Mouse (Mus musculus) naive thymus-derived CD4-positive, alpha-beta T cell, adult 2 months (primary cell): Measurements from ENCODE around the gene Cbfa2t2.
A peak's percentile ranks its signal among the peaks of the same experiment; 100 is the strongest.

Source experiments
- DNase-seq: peaks from one replicate; pipeline ENCODE4 v3.0.0-alpha.2; 2011; ENCODE audit warnings: low read depth

Cbfa2t2 gene

DNA sequence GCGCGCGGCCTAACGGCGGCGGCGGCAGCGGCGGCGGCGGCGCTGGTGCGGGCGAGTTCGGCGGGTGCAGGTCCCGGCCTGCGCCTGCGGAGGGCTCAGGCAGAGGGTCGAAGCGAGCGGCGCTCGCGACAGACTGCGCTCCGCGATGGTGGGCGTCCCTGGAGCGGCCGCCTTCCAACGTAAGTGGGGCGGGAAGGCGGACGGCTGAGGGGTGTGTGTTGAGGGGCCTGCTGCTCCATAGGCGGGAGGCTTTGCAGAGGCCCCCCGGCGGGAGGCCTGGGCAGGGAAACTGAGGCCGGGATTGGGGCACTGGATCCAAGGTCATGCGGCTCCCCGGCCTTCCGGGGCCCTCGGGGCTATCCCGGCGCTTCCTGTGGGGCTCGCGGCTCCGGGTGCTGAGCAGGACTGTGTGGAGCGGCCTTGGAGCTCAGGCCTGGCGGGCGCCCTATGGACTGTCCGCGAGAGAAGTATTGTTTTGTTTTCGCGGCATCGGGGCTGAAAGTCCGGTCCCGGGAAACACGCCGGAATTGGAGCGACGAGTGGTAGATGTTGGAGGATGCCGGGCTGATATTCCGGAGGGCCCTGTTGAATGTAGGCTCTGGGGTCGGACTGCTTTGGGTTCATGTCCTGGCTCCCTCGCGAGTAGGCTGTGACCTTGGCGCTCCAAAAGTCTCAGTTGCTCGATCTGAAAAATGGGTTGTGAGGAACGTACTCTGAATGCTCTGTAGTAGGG is at the start of gene Cbfa2t2:
Gene Cbfa2t2 (plus strand): TSS at position 24 of the 733 bp plus-strand sequence.
- DNase-seq, result peak; percentile 56

DNA sequence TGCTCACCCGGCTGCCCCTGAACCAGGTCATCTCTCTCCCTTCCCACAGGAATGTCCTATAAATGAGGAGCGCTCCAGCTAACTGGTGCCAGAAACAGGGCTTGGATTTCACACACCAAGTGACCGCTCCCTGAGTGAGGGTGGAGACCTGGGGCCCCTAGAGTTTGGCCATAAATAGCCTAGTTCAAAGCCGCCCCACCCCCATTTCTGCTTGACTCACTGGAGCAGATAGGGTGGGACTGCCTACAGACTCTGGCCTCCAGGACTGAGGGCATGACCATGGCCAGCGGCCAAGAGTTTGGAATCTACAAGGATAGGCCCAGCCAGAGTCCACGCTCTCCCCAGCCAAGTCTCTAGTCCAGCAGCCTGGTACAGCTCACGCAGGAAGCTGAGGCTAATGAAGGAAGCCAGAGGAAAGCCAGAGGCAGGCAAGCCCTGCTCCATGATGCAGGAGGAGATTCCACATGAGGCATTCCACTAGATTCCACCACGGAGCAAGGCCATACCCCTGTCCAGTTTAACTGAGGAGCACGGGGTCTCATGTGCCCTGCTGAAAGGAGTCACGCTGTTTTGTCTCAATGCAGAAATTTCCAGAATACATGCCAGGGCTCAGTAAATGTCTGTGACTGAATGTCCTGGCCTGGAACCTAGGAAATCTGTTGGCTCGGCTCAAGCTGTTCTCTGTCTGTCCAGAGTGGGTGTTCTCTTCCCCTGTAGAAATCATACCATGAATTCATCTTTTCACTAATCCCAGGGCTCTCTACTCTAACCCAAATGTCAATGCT is 45.9 kb upstream of the Cbfa2t2 start:
- DNase-seq, result no peak

DNA sequence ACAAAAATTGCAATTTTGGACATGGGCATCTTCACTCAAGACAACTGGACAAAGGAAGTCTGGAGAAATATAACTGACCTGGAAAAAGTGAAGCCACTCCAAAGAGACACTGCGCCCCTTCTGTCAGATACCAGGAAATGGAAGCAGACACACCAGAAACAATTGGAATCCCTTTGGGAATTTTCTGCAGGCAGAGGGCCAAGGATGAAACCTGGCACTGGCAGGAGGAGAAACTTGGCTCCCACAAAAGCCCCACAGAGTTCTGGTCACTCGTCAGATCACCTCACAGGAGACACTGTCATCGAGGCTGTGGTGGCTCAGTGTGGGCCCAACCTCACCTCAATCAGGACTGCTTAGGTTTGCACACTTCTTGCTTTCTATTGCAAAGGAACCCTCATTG is 41.7 kb upstream of the Cbfa2t2 start:
- DNase-seq, result no peak

DNA sequence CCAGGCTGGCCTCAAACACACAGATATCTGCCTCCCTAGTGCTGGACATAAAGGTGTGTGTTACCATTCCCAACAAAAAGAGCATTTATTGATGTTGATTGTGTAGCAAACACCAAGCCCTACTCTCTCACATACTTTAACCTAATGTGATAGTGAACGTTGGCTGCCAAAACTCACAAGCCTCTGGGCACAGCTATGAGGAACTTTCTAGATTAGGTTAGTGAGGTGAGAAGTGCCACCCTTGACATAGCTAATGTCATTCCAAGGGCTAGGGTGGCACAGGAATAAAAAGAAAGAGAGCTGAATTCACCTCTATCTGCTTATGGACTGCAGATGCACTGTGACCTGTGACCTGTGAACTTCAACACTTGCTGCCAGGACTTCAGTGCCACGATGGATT is 39.8 kb upstream of the Cbfa2t2 start:
- no peak for DNase-seq

DNA sequence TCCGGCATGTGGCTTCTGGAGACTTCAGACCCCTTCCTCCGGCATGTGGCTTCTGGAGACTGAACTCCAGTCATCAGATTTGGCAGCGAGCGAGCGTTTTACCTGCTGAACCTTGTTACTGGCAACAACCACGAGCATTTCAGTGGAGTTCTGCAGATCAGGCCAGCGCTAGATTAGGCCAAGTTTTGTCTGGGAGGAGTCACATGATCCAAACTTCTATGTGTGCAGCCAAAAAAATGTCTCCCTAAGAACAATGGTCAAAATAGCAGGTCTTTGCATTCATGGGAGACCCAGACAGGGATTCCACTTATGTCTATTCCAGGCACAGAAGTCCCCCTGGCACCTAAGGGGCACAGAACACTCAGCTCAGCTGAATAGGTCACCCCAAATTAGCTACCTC is 38.0 kb upstream of the Cbfa2t2 start:
- DNase-seq, result no peak

DNA sequence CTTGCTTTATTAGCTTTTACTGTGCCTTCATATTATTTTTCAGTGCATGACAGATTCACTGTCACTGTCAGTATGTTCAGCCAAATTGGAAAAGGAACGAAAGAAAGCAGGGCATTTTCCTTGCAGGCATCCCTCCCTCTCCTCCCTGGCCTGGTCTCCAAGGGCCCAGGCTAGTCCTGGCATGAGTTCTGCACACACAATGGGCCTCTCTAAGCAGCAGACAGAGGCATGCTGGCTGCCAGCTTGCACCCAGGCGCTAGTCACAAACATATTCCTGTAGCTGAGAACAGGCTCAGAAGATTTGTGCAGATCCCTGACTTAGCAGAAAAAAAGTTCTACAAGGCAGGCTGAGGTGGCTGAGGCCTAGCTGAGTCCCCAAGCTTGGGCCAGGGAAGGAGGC is 37.0 kb upstream of the Cbfa2t2 start:
- DNase-seq, result no peak

DNA sequence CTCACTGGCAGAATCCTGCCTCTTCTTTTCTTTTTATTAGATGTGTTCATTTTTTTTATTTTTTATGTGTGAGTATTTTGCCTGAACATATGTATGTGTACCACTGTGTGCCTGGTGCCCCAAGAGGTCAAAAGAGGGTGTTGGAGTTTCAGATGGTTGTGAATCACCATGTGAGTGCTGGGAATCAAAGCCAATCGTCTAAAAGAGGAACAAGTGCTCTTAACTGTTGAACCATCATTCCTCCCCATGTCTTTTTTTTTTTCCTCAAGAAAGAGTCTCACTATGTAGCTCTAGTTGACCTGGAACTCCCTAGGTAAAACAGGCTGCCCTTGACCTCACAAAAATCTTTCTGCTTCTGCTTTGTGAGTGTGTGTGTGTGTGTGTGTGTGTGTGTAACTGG is 34.3 kb upstream of the Cbfa2t2 start:
- no peak for DNase-seq

DNA sequence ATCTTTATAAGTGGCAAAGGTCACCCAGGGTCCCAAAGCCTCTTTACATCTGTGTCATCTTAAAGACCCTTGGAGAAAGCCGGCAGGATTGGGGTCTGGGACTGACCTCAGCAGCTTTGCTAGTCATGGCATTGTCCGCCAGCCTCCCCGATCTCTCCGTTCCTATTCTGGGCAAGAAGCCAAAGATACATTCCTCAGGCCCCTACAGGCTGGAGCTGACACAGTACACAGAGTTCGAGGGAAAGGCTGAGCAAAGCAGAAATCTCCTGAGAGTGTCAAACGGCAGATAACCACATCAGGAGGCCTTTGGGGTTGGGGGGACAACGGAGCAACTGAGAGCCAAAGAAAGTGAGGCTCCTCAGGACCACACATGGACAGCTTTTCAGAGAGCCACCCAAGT is 33.5 kb upstream of the Cbfa2t2 start:
- no peak for DNase-seq

DNA sequence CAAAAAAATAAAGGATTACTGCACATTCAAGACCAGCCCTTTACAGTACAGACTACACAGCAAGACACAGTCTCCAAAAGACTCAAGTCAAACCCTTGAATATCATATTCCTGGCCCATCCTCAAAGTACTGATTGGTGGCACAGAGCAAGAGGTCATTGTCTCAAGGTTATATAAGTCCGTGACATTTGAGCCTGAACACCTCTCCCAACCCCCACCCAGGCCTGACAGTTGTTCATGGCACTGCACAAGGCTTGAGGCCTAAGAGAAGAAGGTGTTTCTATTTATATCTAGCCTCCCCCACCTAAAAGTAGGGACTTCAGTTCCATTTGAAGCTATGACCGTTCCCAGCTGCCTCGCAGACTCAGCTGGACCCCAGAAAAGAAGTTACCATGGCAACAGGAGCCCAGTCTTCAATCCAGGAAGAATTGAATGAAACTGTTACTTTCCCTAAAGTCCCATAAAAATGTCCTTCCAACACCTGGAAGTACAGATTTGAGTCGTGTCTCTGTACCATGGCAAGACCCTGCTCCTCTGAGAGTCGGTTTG is 30.8 kb upstream of the Cbfa2t2 start:
- DNase-seq, result no peak

DNA sequence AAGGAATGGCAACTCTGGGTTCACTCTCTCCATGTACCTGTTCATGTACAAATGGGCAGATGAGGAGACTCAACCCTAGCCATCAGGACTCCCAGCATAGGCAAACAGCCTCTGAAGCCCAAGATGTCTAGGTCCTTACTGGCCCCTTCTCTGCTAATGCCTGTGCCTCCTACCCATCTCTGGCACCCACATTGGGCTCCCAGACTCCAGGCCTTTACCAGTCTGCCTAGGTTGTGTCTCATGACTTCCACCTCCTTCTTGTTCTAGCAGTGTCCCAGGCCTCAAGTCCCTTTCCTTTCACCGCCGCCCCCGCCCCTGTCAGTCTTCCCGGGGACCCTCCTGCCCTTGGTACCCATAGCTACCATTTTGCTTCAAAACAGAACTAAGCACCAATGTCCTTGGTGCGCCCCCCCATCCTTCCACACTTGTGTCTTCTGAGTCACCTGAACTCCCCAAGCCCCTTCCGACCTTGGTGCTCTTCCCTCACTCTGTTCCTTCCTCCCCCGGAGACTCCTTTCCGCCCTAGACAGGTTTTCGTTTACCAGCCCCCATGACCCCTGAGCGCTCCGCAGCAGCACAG is 29.1 kb upstream of the Cbfa2t2 start:
- DNase-seq, result peak; percentile 14

DNA sequence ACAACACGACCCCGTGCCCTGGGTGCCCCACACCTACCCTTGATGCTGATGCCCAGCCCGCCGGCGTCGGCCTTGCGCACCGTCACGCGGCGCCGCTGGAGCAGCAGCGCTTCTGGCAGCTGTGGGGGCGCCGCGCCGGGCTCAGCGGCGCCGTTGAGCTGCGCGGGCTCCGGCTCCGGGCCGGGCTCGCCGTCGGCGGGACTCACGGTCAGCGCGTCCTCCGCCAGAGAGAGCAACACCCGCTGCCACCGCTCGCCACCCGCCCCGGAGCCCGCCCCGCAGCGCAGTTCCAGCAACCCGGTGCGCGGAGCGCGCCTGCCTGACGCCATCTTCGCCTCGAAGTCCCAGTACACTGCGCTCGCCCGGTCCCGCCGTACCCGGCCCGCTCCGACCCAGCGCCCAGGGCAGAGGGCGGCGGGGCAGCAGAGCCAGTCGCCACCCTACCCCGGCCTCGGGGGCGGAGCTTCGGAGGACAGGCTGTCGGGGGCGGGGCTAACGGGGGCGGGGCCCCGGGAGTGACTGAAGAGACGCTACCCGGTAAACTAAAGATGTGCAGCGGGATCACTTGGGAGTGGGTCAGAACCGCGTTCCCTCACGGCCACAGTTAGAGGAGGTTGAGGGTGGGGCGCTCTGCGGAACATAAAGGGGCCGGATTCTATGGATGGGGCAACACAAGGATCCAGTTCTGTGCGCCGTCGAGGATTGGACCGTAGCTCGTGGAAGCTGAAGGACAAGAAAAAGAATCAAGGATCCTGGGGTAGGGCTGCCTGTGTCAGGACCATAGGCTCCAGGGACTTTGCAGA is 28.4 kb upstream of the Cbfa2t2 start, which contains the start of gene Snta1:
Gene Snta1 (minus strand): TSS at position 457 of the 803 bp plus-strand sequence.
- peak; percentile 78 for DNase-seq

DNA sequence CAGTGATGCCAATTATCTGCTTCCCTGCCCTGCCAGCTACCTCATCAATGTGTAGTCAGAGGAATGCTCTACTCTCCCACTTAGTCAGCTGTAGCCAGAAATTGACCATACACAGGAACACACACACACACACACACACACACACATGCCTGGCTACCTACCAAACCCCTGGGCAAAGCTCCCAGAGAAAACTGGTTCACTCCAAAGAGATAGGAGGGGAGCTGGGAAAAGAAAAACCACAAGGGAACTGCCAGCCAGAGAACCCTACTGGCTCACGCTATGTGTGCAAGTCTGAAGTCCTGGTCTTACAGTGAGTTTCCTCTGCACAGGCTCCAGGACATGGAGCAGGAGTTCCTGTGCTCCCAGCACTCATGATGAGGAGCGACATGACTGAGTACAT is 25.9 kb upstream of the Cbfa2t2 start:
- DNase-seq, result no peak

DNA sequence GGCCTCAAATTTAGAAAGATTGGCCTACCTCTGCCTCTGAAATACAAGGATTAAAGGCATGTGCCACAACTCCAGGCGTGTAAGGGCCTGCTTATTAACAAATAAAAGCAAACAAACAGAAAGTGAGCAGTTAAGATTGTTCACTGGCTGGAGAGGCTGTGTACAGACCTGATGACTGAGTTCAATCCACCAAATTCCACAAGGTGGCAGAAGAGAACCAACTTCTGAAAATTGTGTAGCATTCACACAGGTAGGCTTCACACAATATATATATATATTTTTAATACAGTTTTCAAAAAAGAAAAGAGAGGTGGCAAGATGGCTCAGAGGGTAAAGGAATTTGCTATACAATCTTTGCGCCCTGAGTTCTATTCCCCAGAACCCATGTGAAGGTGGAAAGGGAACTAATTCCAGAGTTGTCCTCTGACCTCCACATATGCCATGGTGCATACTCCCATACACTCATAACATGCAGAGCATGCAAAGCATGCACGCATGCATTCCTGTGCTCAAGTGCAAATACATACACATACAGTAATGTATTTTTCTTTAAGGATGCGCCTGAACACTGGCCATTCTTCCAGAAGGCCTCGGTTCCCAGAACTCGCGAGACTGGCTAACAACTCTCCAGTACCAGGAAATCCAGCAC is 24.1 kb upstream of the Cbfa2t2 start:
- DNase-seq, result peak; percentile 61

DNA sequence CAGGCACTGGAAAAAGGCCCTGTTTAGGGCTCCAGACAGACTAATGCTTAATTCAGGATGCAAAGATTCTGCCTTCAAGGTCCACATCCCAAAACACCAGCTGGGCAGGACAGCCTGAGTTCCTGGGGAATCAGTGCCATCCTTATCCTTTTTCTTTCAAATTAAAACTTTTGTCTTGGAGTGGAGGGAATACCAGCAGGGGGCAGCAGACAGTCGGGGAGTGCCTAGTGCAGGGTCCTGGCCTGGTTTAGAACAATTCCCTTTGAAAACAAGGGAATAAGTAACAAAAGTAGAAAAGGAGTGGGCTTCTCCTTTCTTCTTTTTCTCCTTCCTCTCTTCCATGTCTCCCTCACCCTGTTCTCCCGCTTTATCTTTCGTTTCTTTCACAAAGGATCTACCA is 19.2 kb upstream of the Cbfa2t2 start:
- DNase-seq, result peak; percentile 66

DNA sequence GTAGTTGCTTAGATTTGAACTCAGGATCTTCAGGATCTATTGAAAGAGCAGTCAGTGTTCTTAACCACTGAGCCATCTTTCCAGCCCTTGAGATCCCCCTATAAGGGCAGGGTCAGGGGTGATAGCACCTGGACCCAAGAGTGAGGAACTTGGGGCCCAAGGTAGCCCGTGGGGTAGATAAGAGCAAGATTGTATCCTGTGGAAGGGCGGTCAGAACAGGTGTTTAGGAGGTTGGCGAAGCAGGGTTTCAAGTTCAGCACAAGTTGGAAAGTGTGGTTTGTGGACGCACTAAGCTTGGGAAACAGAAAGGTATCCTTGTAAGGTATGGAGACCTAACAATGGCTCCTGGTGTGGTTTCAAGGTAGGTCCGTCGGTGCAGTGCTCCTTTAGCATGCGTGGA is 18.3 kb upstream of the Cbfa2t2 start:
- no peak for DNase-seq

DNA sequence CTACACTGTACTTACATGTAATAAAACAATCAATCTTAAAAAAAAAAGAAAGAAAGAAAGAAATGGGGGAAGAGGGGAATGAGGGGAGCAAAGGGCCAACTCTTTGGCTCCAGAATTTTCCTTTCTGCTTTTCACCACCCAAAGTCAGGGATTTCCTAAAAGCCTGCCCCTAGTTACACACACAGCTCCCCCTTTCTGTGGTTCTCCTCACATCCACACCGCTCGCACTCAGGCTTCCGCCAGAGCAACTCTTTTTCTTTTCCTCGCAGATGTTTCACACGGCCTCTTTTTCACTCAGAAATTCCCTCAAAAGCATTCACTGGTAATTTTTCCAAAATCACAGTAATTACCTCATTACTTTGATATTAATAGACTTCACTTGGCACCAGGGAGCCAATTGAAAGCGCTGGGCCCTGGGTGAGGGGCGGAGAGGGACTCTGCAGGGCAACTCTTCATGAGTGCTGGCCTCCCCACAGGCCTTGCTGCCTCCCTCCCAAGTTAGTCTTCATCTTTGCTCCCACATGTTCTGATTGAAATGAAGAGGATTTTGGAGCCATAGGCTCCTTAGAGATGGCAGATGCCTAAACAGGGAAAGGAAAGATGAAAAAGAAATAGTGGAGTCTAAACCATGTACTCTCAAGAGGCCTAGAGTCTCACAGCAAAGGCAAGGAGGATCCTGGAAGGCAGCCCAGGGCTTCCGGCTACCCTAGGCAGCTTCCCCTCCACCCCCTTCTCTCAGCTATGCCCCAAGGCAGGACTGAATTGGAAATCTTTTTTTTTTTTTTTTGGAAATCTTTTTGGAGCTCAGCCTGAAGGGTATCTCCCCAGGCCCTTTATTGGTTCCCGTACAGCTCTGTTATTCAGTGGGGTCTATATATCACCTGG is 16.4 kb upstream of the Cbfa2t2 start:
- DNase-seq, result no peak

DNA sequence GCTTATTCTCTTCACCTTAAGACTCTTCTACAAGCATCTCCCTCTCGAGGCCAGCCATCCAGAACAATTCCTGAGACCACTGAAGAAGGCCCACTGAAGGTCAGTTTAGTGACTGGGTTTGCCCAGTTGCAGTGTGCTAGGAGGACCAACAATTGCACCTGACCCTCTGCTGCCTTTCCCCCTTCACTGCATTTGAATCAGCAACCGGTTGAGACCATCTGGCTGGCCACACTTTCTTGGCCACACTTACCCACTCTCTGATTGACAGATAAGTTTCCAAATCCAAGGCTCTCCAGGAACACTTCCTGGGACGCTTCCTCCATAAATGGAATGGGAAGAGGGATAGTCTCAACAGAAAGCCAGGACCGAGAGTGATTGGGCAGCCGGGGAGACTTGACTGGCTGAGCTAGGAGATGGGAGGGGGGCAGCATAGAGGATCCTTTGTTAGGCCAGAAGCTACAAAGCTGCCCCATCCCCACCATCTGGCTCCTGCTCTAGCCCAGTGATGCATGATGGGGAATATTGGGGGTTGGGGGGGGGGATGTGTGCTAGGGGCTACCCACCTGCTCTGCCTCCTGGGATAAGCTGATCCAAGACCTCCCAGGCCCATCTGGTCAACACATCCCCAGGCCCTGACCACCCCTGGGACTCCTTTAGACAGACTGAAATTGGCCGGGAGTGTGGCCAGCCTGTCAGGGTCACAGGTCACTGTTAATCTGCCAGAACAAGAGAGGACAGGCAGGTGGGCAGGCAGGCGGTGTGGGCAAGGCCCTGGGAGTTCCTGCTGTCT is 15.1 kb upstream of the Cbfa2t2 start:
- no peak for DNase-seq

DNA sequence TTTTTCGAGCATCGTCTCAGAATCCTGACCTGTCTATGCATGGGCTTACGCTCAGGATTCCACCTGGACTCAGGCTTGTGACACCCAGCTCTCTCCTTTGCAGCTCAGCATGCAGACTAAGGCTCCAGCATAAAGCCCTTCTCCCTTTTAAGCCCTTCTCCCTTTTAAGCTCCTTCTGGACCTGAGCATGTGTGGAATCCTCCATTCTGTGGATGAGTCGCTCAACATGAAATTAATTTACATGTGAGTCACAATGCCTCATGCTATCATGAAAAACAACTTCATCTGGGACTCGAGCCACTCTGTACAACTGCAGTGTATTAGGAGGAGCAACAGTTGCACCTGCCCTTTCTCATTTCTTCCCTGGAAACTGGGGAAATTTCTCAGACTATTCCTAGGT is 14.1 kb upstream of the Cbfa2t2 start:
- DNase-seq, result no peak

DNA sequence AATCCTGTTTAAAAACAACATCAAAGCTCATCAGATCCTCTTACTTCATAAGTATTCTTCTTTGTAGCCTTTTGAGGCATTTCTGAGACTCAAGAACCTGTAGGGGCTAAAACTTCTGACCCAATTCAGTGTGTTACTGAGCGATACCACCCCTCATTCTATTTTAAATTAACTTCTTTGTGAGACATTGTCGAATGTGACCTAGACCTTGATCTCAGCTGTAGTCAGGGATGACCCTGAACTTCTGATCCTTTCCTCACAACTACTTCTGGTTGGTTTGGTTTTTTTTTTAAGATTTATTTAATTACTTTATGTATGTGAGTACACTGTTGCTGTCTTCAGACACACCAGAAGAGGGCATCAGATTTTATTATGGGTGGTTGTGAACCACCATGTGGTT is 12.7 kb upstream of the Cbfa2t2 start:
- no peak for DNase-seq

DNA sequence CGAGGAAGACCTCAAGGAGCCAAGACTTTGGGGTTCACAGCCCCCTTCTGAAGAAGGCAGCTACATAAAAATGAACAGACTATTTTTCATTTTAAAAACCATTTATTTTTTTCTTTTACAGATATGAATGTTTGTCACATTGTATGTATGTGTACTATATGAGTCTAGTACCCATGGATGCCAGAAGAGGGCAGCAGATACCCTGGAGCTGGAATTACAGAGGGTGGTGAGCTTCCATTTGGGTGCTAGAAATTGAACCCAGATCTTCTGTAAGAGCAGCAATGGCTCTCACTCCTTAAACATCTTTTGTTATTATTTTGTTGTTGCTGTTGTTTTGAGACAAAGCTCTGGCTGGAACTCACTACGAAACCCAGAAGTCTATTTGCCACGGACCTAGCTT is 10.8 kb upstream of the Cbfa2t2 start:
- no peak for DNase-seq
